Mouse (Mus musculus) forebrain, embryonic 13.5 days (tissue): Measurements from ENCODE around the gene Sept8. TPM values are rescaled to one million over a fixed set of nuclear protein-coding genes. Genes with fewer than 3 reads are reported as not detected.
A peak's percentile ranks its signal among the peaks of the same experiment; 100 is the strongest.
"Not testable (repeated sequence)": the region's sequence is repeated elsewhere in the genome, so short reads cannot be mapped to it uniquely, and the experiment has no call there.

Experiments used
- ATAC-seq: fragments of 200-750 bp; cut with Nextera tagmentation; 2 replicates; pipeline ENCODE4 v1.8.0; 2017
- H3K27ac ChIP-seq: fragments of 300-500 bp; sonication (generic); 2 replicates; pipeline ENCODE4 v1.5.1; 2015; ENCODE audit warnings: inconsistent platforms, mild to moderate bottlenecking, moderate library complexity
- H3K27me3 ChIP-seq: fragments of 300-500 bp; sonication (generic); 2 replicates; pipeline ENCODE4 v1.6.1; 2015; ENCODE audit warnings: mild to moderate bottlenecking, inconsistent platforms
- H3K36me3 ChIP-seq: fragments of 300-500 bp; sonication (generic); 2 replicates; pipeline ENCODE4 v1.6.1; 2015; ENCODE audit warnings: mild to moderate bottlenecking, inconsistent platforms; ENCODE audit not compliant: poor library complexity, severe bottlenecking
- H3K4me1 ChIP-seq: fragments of 300-500 bp; sonication (generic); 2 replicates; pipeline ENCODE4 v1.6.1; 2015; ENCODE audit warnings: inconsistent platforms
- H3K4me2 ChIP-seq: fragments of 300-500 bp; sonication (generic); 2 replicates; pipeline ENCODE4 v1.6.1; 2015; ENCODE audit warnings: inconsistent platforms, mild to moderate bottlenecking, moderate library complexity
- H3K4me3 ChIP-seq: fragments of 300-500 bp; sonication (generic); 2 replicates; pipeline ENCODE4 v1.5.1; 2015; ENCODE audit warnings: mild to moderate bottlenecking, inconsistent platforms
- H3K9ac ChIP-seq: fragments of 300-500 bp; sonication (generic); 2 replicates; pipeline ENCODE4 v1.6.1; 2015; ENCODE audit warnings: mild to moderate bottlenecking, inconsistent platforms
- H3K9me3 ChIP-seq: fragments of 300-500 bp; sonication (generic); replicated peaks from 2 replicates; pipeline ENCODE4 v1.6.1; 2016; ENCODE audit warnings: inconsistent platforms
- WGBS: fragments of 180-500 bp; shearing (Covaris S2); methylation state at CpG from one replicate; pipeline ENCODE4 v1.1.7; 2015; 5-methylcytosine and 5-hydroxymethylcytosine counted together
- polyA plus RNA-seq: library from polyadenylated mRNA; unstranded; fragments of >200 nt; fragmentation: Nextera tagmentation; extraction: Ambion mirVana; gene quantifications from 2 replicates; pipeline ENCODE4 v1.2.1, GENCODE M21; 2015

The Sept8 gene
- polyA plus RNA-seq, 1 experiment from 2014 or later: 17.9 TPM

DNA sequence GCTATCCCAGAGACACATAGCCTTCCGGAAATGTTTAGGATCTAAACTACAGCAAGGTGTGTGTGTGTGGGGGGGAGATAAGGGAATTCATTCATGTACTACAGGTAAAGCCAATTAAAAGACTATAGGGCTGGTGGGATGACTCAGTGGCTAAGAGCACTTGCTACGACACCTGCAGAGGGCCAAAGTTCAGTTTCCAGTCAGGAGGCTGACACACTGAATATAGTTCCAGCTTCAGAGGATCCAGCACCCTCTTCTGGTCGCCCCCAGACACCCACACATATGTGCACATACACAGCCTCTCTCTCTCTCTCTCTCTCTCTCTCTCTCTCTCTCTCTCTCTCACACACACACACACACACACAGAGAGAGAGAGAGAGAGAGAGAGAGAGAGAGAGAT lies 38.9 kb downstream of the Sept8 start:
- H3K27ac ChIP-seq, ATAC-seq, H3K4me3 ChIP-seq, H3K9ac ChIP-seq, H3K4me1 ChIP-seq, H3K36me3 ChIP-seq, H3K9me3 ChIP-seq, H3K4me2 ChIP-seq, H3K27me3 ChIP-seq: not testable (repeated sequence)
- 90% methylated on average over 1 of the region's 3 CpGs for WGBS

DNA sequence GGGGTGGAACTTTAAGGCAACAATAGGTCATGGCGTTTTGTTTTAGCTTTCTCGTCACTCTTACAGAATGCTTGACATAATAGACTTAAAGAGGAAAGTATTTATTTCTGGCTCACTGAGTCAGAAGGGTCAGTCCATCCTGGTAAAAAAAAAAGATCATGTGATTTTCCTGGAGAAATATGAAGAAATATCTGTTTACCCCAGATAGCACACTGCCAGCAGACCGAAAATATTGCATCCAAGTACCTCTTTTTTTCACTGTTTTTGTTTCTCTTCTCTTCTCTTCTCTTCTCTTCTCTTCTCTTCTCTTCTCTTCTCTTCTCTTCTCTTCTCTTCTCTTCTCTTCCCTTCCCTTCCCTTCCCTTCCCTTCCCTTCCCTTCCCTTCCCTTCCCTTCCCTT lies 40.9 kb downstream of the Sept8 start:
- H3K27ac ChIP-seq, H3K4me1 ChIP-seq, H3K4me2 ChIP-seq, H3K9me3 ChIP-seq, H3K36me3 ChIP-seq, ATAC-seq, H3K27me3 ChIP-seq, H3K9ac ChIP-seq, H3K4me3 ChIP-seq: not testable (repeated sequence)
- WGBS: 49% methylated on average over 2 of the region's 3 CpGs

DNA sequence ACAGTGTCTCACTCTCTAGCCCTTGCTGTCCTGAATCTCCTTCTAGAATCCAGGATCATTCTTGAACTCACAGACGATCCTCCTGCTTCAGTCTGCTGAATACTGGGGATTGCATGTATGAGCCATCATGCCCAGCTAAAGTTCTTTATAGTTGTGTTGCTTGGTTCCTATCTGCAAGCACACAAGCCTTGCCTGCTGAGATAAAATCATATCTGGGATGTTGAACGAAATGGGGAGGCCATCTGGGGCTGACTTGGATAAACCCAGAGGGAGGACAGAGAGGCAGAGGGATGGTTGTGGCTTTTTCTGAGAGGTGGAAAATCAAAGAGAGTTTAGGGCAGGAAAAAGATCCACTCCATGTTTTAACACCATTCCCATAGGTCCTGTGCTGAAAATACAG lies 42.9 kb downstream of the Sept8 start:
- no peak for ATAC-seq
- no peaks in the 10 kb centered on the region for H3K27me3 ChIP-seq
- H3K9me3 ChIP-seq: no peaks in the 10 kb centered on the region; the same call in 1 of the 2 replicates
- 90% methylated on average over 2 of the region's 2 CpGs for WGBS
- H3K4me3 ChIP-seq: no peak overlapping the region
- no peak overlapping the region for H3K9ac ChIP-seq
- no peaks in the 10 kb centered on the region for H3K36me3 ChIP-seq
- peaks cover 5% of the 10 kb centered on the region; the same call in 1 of the 2 replicates for H3K4me1 ChIP-seq
- H3K27ac ChIP-seq: no peak overlapping the region
- H3K4me2 ChIP-seq: no peak overlapping the region

GRCm38 (mm10) chr11:53566646-53567045 lies 47.6 kb downstream of the Sept8 start:
- peak overlapping the region; percentile 28; the same call in 1 of the 2 replicates for H3K27ac ChIP-seq
- no peaks in the 10 kb centered on the region for H3K27me3 ChIP-seq
- peak overlapping the region; percentile 78 for H3K4me2 ChIP-seq
- peak overlapping the region; percentile 43 for H3K9ac ChIP-seq
- peaks cover 20% of the 10 kb centered on the region for H3K4me1 ChIP-seq
- H3K4me3 ChIP-seq: peak overlapping the region; percentile 91
- no peaks in the 10 kb centered on the region; the same call in 1 of the 2 replicates for H3K9me3 ChIP-seq
- WGBS: 93% methylated on average over 4 of the region's 4 CpGs
- H3K36me3 ChIP-seq: peaks cover 13% of the 10 kb centered on the region
- ATAC-seq: no peak; the same call in 1 of the 2 replicates

DNA sequence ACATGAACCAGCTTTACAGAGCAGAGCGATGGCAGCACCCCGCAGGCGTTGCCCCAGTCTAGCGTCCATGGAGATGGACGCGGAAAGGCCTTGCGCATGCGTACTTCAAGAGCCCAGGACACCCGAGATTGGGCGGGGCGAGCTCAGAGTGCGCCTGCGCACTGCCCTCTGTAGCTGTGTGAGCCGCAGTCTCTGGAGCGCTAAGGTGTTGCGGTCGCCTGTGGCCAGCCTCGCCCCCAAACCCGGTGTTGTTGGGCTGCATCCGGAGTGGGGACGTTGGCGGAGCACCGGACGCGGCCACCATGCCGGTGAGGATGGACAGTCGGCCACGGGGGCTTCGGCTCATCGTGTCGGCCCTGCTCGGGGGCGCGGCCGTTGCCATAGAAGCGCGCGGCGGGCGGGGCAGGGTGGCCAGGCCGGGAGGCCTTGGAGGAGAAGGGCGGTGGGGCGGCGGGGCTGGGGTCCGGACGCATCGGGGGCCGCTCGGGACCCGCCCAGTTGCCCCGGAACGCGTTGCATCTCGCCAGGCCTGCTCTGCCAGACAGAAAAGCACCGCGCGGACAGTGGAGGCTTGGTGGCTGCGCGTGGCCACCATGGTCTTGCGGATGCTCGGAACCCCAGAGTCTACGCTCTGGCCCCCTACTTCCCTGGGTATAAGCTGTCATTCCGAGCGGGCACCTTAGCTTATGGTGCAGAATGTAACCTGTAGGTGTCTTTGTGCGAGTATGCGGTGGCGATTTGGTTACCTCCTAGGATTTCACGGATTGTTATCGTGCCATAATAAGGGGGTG lies 48.4 kb downstream of the Sept8 start, which contains the start of gene Kif3a:
Gene Kif3a, plus strand, starts transcription at position 156 of the 791 bp plus-strand sequence.
- H3K9me3 ChIP-seq: no peaks in the 10 kb centered on the region; the same call in 1 of the 2 replicates
- ATAC-seq: peak; percentile 98
- WGBS: under 1% methylated on average over 65 of the region's 69 CpGs
- peak within 1 kb of the TSS; percentile 92 for H3K9ac ChIP-seq
- H3K4me1 ChIP-seq: peaks cover 20% of the 10 kb centered on the region
- peak within 1 kb of the TSS; percentile 78 for H3K4me2 ChIP-seq
- H3K27ac ChIP-seq: peak within 1 kb of the TSS; percentile 75
- peaks cover 16% of the 10 kb centered on the region for H3K36me3 ChIP-seq
- no peaks in the 10 kb centered on the region for H3K27me3 ChIP-seq
- H3K4me3 ChIP-seq: peak within 1 kb of the TSS; percentile 91

GRCm38 (mm10) chr11:53580562-53580961 lies 61.5 kb downstream of the Sept8 start:
- WGBS: 94% methylated on average over 3 of the region's 3 CpGs
- H3K4me3 ChIP-seq: no peak overlapping the region
- no peaks in the 10 kb centered on the region for H3K27me3 ChIP-seq
- no peak overlapping the region for H3K4me2 ChIP-seq
- no peak for ATAC-seq
- peaks cover 81% of the 10 kb centered on the region for H3K36me3 ChIP-seq
- no peak overlapping the region for H3K27ac ChIP-seq
- no peaks in the 10 kb centered on the region for H3K9me3 ChIP-seq
- H3K9ac ChIP-seq: no peak overlapping the region
- no peaks in the 10 kb centered on the region for H3K4me1 ChIP-seq

DNA sequence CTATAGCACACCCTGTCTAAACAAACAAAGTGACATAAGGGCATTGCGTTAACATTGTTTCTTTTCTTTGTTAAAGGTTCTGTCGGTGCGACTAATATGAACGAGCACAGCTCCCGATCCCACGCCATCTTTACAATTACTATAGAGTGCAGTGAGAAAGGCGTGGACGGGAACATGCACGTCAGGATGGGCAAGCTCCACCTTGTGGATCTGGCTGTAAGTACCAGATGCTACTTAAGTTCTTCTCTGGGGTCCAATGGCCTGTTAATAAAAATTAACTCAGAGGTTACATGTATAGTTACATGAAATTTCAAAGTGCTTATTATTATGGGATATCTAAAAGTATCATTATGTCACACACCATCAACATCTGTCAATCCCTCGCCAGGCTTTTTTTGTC lies 64.1 kb downstream of the Sept8 start:
- no peak for ATAC-seq

GRCm38 (mm10) chr11:53584849-53585248 lies 65.8 kb downstream of the Sept8 start:
- Histone ChIP-seq H3K36me3 (peaks cover 92% of the 10 kb centered on the region), H3K4me2 (no peak overlapping the region), H3K4me1 (no peaks in the 10 kb centered on the region), H3K4me3 (no peak overlapping the region), H3K27ac (no peak overlapping the region), H3K9ac (no peak overlapping the region), H3K9me3 (no peaks in the 10 kb centered on the region), H3K27me3 (no peaks in the 10 kb centered on the region)
- ATAC-seq: no peak
- 63% methylated on average over 3 of the region's 3 CpGs for WGBS

More for the DNA sequence above, 64.1 kb downstream of the Sept8 start:
- Histone ChIP-seq H3K4me2 (no peak overlapping the region), H3K4me1 (no peaks in the 10 kb centered on the region), H3K9ac (no peak overlapping the region), H3K27me3 (no peaks in the 10 kb centered on the region), H3K4me3 (no peak overlapping the region), H3K9me3 (no peaks in the 10 kb centered on the region), H3K36me3 (peaks cover 90% of the 10 kb centered on the region), H3K27ac (no peak overlapping the region)
- WGBS: 75% methylated on average over 10 of the region's 10 CpGs

DNA sequence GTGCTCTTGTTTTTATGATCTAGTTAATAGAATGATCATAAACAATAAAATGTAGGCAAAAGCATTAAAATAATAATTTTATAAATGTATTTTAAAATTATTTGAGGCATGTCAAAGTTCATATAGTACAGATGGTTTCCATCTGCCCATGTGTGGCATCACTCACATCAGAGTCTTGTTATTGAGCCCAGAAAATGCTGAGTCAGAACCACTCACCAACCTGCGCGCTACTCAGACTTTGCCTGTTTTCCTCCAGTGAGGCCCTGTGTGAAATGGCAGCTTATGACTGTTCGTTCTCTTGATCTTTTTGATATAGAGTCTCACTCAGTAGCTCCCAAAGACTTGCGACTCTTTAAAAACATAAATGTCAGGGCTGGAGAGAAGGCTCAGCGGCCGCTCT lies 66.5 kb downstream of the Sept8 start:
- no peak overlapping the region for H3K27ac ChIP-seq
- no peaks in the 10 kb centered on the region for H3K27me3 ChIP-seq
- no peaks in the 10 kb centered on the region for H3K4me1 ChIP-seq
- no peaks in the 10 kb centered on the region for H3K9me3 ChIP-seq
- no peak for ATAC-seq
- 97% methylated on average over 6 of the region's 6 CpGs for WGBS
- H3K9ac ChIP-seq: no peak overlapping the region
- H3K4me2 ChIP-seq: no peak overlapping the region
- peaks cover 90% of the 10 kb centered on the region for H3K36me3 ChIP-seq
- no peak overlapping the region for H3K4me3 ChIP-seq

DNA sequence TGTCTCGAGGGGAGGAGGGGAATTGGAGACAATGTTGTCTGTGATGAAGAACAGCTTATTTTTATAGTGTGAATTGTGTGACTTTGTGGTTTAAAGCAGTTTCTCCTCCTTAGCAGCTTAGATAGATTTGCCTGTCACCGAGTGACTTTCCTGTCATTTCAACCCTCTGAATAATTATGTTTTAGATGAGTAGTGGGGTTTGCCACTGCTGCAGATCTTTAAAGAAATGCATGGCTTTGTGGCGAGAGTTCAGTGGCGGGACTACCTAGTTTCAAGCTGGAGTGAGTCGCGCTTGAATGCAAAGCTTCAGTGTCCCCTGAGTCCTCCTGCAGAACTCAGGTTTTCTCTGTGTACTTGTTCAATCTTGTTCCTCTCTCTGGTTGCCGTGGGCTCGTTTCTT lies 69.2 kb downstream of the Sept8 start:
- WGBS: 81% methylated on average over 8 of the region's 8 CpGs
- H3K4me1 ChIP-seq: no peaks in the 10 kb centered on the region
- no peaks in the 10 kb centered on the region for H3K27me3 ChIP-seq
- H3K9ac ChIP-seq: no peak overlapping the region
- no peak overlapping the region for H3K27ac ChIP-seq
- peaks cover 94% of the 10 kb centered on the region for H3K36me3 ChIP-seq
- H3K4me3 ChIP-seq: no peak overlapping the region
- H3K9me3 ChIP-seq: no peaks in the 10 kb centered on the region
- ATAC-seq: no peak
- no peak overlapping the region for H3K4me2 ChIP-seq

DNA sequence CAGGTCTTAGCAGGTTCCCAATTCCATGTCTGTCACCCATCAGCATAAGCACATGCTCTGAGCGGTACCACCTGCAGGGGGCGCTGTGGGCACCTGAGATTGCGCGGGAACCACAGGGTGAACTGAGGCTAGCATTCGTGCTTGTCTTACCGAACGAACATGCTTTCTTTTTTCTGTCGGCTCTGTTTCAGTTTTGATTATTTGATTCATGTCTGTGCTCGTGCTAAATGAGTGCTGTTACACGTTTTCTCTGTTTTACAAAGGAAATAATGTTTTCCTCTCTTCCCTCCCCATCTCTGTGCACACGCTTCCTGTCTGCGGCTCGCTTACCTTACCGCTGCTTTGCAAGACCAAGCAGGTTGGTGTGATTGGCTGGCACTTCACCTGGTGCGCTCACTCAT lies 71.3 kb downstream of the Sept8 start:
- Histone ChIP-seq H3K4me3 (no peak overlapping the region), H3K4me1 (no peaks in the 10 kb centered on the region), H3K4me2 (no peak overlapping the region), H3K9ac (no peak overlapping the region), H3K9me3 (no peaks in the 10 kb centered on the region), H3K36me3 (peaks cover 94% of the 10 kb centered on the region), H3K27me3 (no peaks in the 10 kb centered on the region), H3K27ac (no peak overlapping the region)
- ATAC-seq: no peak
- WGBS: 40% methylated on average over 15 of the region's 15 CpGs

GRCm38 (mm10) chr11:53591116-53591515 lies 72.1 kb downstream of the Sept8 start:
- ATAC-seq: no peak
- H3K4me2 ChIP-seq: no peak overlapping the region
- H3K4me3 ChIP-seq: no peak overlapping the region
- WGBS: 94% methylated on average over 5 of the region's 5 CpGs
- no peak overlapping the region for H3K27ac ChIP-seq
- peaks cover 91% of the 10 kb centered on the region for H3K36me3 ChIP-seq
- no peaks in the 10 kb centered on the region for H3K9me3 ChIP-seq
- no peaks in the 10 kb centered on the region for H3K27me3 ChIP-seq
- no peaks in the 10 kb centered on the region for H3K4me1 ChIP-seq
- H3K9ac ChIP-seq: no peak overlapping the region
